Mouse (Mus musculus) small intestine, adult 2 months (tissue): Measurements from ENCODE around the gene Pde4a.

Source experiments
- CTCF ChIP-seq: fragments of 200-500 bp; IDR thresholded peaks from 2 replicates; pipeline ENCODE4 v1.5.1; 2012; ENCODE audit warnings: low read depth, mild to moderate bottlenecking, control low read depth, inconsistent platforms, low read length, moderate library complexity, mixed read lengths; ENCODE audit not compliant: insufficient replicate concordance, insufficient read length; ENCODE audit errors: extremely low read depth
- POLR2A ChIP-seq: fragments of 200-500 bp; IDR thresholded peaks from 2 replicates; pipeline ENCODE4 v1.6.1; 2012; ENCODE audit warnings: low read depth, mild to moderate bottlenecking, control low read depth, inconsistent platforms, low read length, moderate library complexity

GRCm38 (mm10) chr9:21183905-21184413, 18.4 kb downstream of the Pde4a start:
- no peak for TF ChIP-seq CTCF
- no peak for TF ChIP-seq POLR2A
